ENCODE assay signal across 10 mouse cellular contexts in genomic region chr15:8716330-8716964, GRCm38 (mm10). TPM values are rescaled to one million over a fixed set of nuclear protein-coding genes. Genes with fewer than 3 reads are reported as not detected.
DNase-seq lines count a peak whose midpoint lies in the region; ATAC-seq lines count a peak whose summit lies in the region.
"Had no signal": no experiment of that assay in that cellular context is flagged by ENCODE, and none has a peak within 500 bp of the region (broad histone marks: within the 10 kb centered on the region; RNA-seq: fewer than 3 reads in every experiment).

No protein-coding gene starts in this region.

- no peaks in the 10 kb centered on the region for H3K9me3 ChIP-seq in heart, embryonic 15.5 days (replicated peaks)
- H3K9me3 ChIP-seq in hindbrain, embryonic 12.5 days (replicated peaks) = no peaks in the 10 kb centered on the region
- H3K9me3 ChIP-seq in midbrain, embryonic 12.5 days = no peaks in the 10 kb centered on the region

- intact Hi-C loops in heart, postnatal 25 days (cut with DNase I) = no loop called here

- no peak overlapping the region for H3K4me3 ChIP-seq in heart, embryonic 15.5 days
- peak overlapping the region; percentile 6; the same call in 1 of the 2 replicates for H3K4me3 ChIP-seq in hindbrain, embryonic 12.5 days
- no peak overlapping the region for H3K4me3 ChIP-seq in midbrain, embryonic 12.5 days
- H3K4me3 ChIP-seq: erythroblast, embryonic 14.5 days had no signal

- no peak for ATAC-seq in heart, embryonic 15.5 days (replicated peaks; ENCODE audit: insufficient number of reproducible peaks, insufficient read depth, low FRiP score, low read depth)
- peak; percentile 73 for ATAC-seq in hindbrain, embryonic 12.5 days (ENCODE audit: low FRiP score)
- peak; percentile 49; the same call in 1 of the 2 replicates for ATAC-seq in midbrain, embryonic 12.5 days (ENCODE audit: low FRiP score, low read depth)

- peak overlapping the region; percentile 38 for H3K4me2 ChIP-seq in heart, embryonic 15.5 days
- peak overlapping the region; percentile 41 for H3K4me2 ChIP-seq in hindbrain, embryonic 12.5 days (replicated peaks)
- H3K4me2 ChIP-seq in midbrain, embryonic 12.5 days (replicated peaks) = peak overlapping the region; percentile 30

- no peak for DNase-seq in heart, adult 8-10 months (ENCODE audit: low spot score)
- DNase-seq in Muller cell, postnatal 12 days (ENCODE audit: inconsistent ontology term) = peak; percentile 74
- DNase-seq in gastrocnemius, adult 8-10 months (ENCODE audit: low spot score in 2 of 2) = no peak
- DNase-seq in gastrocnemius, adult 18-20 months (ENCODE audit: low spot score) = no peak
- no peak for DNase-seq in heart, postnatal 25 days (ENCODE audit: low spot score)

- H3K27ac ChIP-seq in heart, embryonic 15.5 days = no peak overlapping the region
- peak overlapping the region; percentile 60; the same call in 1 of the 2 replicates for H3K27ac ChIP-seq in hindbrain, embryonic 12.5 days
- no peak overlapping the region for H3K27ac ChIP-seq in midbrain, embryonic 12.5 days (replicated peaks)

- no peaks in the 10 kb centered on the region for H3K27me3 ChIP-seq in heart, embryonic 15.5 days
- no peaks in the 10 kb centered on the region; the same call in 1 of the 2 replicates for H3K27me3 ChIP-seq in hindbrain, embryonic 12.5 days
- peaks cover 5% of the 10 kb centered on the region for H3K27me3 ChIP-seq in midbrain, embryonic 12.5 days

- H3K36me3 ChIP-seq in heart, embryonic 15.5 days = no peaks in the 10 kb centered on the region
- no peaks in the 10 kb centered on the region for H3K36me3 ChIP-seq in hindbrain, embryonic 12.5 days
- no peaks in the 10 kb centered on the region for H3K36me3 ChIP-seq in midbrain, embryonic 12.5 days

- no peak overlapping the region for H3K9ac ChIP-seq in heart, embryonic 15.5 days
- H3K9ac ChIP-seq in hindbrain, embryonic 12.5 days = no peak overlapping the region
- no peak overlapping the region for H3K9ac ChIP-seq in midbrain, embryonic 12.5 days (replicated peaks)

- 22% methylated on average over 12 of the region's 12 CpGs for WGBS in heart, embryonic 15.5 days
- WGBS in hindbrain, embryonic 12.5 days = 9% methylated on average over 12 of the region's 12 CpGs
- 13% methylated on average over 12 of the region's 12 CpGs for WGBS in midbrain, embryonic 12.5 days

- no peaks in the 10 kb centered on the region for H3K4me1 ChIP-seq in heart, embryonic 15.5 days (replicated peaks)
- peaks cover 5% of the 10 kb centered on the region for H3K4me1 ChIP-seq in hindbrain, embryonic 12.5 days
- peaks cover 13% of the 10 kb centered on the region for H3K4me1 ChIP-seq in midbrain, embryonic 12.5 days

RNA-seq across cellular contexts. Expression of gene Slc1a3, which starts 5.9 kb away (rescaled TPM):
- polyA plus RNA-seq in heart, embryonic 15.5 days (2015; fragmentation: Nextera tagmentation; extraction: Ambion mirVana) = 9.8 and 16.7 TPM in 2 replicates
- 1 to 10 TPM; 1.4 to 1.8 (median 1.7) TPM for total RNA-seq in heart, adult 8-10 months (2022)
- polyA plus RNA-seq in hindbrain, embryonic 12.5 days (2016; fragmentation: Nextera tagmentation; extraction: Ambion mirVana) = 97.2 and 112 TPM in 2 replicates
- polyA plus RNA-seq in midbrain, embryonic 12.5 days (2016; fragmentation: Nextera tagmentation; extraction: Ambion mirVana) = 48.4 and 55.7 TPM in 2 replicates
- 1 to 10 TPM in 3 of 4 experiments, under 1 TPM in 1; 0.56 to 2.8 (median 1.3) TPM for total RNA-seq in gastrocnemius, adult 8-10 months (2022)
- 1 to 10 TPM; 1.4 to 1.8 TPM for total RNA-seq in gastrocnemius, adult 18-20 months (2021)
- 1 to 10 TPM; 1.6 to 1.7 TPM for total RNA-seq in heart, postnatal 25 days (2021)
- total RNA-seq: MEL had no signal
- polyA plus RNA-seq: erythroblast, embryonic 14.5 days had no signal
